Mouse (Mus musculus) hindlimb bud, embryonic 11.5 days (tissue): ENCODE data around the gene Ssbp2.

Source experiments
- DNase-seq: peaks from one replicate; pipeline ENCODE4 v3.0.0-alpha.2; 2012; ENCODE audit warnings: low read depth, low spot score; ENCODE audit errors: extremely low spot score

The Ssbp2 gene

DNA sequence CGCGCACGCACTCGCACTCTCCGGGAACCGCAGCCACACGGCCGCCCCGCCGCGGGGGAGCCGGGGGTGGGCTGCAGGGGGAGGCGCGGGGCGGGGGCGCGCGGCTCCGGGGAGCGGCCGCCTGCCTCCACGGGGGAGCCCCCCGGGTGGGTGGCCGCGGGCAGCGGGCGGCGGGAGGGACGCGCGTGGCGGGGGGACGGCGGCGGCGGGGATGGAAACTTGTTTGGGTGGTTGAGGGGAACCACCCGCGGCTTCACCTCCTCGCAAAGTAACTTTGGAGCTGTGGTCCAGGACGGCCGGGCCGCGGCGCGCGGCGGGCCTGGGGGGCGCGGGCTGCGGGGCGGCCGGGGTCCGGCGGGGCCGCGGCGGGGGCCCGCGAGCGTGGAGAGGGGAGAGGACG is 1.2 kb downstream of the Ssbp2 start:
- no peak for DNase-seq

DNA sequence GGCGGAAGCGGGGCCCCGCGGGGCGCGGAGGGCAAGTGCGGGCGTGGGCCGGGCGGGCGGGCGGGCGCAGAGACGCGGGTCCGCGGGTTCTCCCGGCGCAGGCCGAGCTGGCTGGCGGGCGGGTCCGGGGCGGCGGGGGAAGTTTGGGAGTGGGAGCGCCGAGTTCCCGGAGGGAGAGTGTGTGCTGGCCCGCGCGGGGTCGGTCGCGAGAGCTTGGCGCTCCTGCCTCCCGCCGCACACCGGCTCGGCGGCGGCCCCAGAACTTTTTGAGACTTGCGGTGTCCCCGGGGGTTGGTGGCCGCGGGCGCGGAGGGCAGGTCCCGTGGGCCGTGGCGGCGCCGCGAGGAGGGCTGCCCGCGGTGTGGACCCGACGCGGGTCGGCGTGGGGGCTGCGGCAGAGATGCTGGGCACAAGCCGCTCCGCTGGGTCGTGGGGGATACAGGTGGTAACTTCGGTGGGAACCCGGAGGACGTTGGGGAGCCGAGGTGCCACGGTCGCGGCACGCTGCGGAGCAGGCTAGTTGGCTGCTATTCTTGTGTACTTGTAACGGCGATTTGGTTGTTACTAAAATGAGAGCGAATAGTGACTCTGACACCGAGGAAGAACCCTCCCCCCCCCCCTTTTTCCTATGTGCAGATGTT is 1.7 kb downstream of the Ssbp2 start:
- no peak for DNase-seq

DNA sequence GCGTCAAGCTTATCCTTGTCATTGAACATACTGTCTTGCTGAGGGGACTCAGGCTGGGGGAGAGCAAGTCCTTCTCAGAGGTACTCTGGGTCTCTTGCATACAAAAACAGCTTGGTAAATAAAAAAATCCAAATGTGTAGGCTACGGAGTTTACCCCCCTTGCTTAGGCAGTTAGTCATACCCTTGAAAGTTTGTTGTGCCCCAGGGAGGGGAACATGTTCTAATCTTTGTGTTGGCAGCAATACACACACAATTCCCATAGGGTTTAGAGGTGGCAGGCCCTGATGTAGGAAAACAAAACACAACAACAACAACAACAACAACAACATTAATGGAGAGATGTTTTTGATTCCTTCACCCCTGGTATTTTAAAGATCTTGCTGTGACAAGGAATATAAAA is 2.3 kb downstream of the Ssbp2 start:
- DNase-seq = no peak

DNA sequence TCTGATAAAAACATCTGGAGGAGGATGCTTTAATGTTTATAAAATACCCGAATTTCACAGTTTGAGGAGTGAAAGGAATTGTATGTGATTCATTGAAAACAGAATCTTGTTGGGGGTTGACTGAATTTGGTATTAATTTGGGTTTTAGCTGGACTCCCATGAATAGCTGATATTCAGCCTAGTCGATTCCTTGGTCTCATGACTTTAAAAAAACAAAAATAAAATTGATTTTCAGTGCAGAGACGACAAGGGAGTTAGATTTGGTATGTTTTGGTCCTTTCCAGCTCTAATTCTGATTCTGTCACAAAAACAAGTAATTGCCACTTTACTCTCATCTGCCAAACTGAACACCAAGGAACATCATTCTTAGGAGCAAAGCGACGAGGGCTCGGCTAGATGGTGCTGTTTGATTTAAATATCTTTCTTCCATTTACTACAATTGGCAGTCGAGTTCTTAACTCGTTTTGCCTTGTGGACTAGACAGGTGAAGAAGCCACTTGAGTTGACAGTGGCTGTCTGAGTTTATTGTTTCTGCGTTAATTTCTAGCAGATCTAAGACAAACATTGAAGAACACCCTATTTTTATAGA is 2.9 kb downstream of the Ssbp2 start:
- DNase-seq = no peak

DNA sequence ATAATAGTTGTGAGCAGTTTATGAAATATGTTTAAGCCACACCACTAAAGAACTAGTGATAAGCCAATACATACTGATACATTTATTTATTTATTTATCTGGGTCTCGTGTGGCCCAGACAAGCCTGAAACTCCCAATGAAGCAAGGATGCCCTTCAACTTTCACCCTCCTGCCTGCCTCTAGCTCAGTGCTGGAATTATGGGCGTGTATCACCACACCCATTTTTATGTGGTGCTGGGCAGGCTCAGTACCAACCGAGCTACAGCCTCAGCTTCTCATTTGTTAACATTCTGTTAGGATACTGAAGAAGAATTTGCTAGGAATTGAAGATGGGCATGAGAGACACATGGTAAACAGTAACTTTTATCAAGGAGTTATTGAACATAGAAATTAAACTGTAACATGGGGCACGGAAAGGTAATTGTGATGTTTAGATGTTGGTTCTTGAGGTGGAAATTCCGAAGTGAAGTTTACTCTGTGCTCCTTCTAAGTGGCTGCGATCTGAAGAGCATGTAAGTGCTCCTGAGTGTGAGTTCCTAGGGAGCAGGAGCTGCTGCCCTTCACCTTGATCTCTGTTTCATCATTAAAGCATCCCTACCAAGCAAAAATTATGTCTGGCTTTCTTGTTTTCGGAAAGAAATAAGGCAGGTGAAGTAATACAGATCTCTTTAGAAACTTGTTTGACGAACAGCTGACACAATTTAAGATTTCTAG is 5.1 kb downstream of the Ssbp2 start:
- DNase-seq = no peak

DNA sequence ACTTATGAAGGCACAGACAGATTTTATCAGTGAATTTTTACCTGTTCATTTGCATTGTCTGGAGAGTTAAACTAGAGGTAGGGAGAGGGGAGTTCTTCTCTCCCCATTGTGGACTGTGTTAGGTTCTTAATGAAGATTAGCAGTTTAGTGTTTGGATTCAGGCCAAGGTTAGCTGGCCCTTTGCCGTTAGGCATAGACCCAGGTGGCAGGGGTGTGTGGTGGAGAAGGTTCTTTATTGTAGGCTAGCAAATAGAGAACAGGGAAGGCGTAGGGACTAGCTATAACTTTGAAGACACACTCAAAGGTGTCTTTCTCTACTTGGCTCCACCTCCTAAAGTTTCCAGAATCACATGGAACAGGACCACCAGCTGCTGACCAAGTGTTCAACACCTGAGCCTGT is 11.5 kb downstream of the Ssbp2 start:
- no peak for DNase-seq

- no peak for DNase-seq
Measured at GRCm38 (mm10) chr13:91471980-91472379, 11.9 kb downstream of the Ssbp2 start.

DNA sequence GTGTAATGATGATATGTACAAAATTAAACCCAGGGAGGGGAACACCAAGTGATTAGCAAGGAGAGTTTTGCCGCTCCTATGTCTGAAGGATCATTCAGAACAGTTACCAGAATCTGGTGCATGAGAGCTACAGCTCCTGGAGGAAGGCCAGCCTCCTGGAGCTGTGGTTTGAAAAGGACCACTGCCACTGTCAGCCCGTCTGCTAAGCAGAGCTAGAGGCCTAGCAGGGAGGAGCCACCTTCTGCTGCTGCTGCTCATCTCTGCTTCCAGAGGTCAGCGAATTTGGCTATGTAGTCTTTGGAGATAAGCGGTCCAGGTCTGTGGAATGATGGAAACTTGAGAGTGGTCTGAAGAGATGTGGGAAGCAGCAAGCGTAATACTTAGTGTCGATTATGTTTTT is 13.4 kb downstream of the Ssbp2 start:
- DNase-seq = no peak

DNA sequence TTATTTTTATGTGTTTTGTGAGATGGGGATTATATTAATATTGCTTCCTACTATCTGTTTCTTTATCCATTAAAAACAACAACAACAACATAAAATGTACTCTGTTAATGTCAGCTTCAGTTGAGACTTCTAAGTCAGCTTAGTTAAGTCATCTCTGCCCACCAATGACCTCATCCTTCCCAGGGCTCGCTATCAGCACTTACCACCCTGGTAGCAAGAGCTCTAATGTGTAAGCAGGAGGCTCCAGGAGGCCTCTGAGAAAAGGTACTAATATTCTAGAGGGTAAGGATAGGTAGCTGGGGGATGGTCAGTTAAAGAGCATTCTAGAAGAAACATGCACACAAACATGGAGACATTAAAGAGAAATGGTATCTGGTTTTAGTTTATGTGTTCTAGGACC is 13.9 kb downstream of the Ssbp2 start:
- DNase-seq = no peak

GRCm38 (mm10) chr13:91475888-91476287 is 15.8 kb downstream of the Ssbp2 start:
- no peak for DNase-seq

DNA sequence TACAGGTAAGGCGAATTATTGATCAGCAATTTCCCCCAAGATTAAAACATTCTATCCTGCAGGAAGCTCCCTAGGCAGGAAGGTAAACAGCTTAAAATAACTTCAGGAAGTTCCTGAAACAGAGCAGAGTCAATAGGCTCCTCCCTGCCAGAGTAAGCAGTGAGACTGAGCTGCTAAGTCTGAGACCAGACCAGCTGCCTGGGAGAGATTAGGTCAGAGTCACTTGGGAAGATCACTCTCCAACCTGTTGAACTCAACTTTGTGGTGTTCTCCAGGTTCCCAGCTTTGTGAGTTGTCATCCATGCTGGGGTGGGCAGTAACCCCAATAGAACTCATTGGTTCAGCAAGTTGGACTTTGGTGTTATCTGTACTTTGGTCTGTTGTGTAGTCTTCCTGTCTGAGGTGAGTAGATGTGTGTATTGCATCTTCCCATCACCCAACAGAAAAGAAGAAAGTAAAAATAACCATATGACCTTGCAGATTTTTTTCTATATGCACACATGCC is 16.6 kb downstream of the Ssbp2 start:
- DNase-seq = no peak

DNA sequence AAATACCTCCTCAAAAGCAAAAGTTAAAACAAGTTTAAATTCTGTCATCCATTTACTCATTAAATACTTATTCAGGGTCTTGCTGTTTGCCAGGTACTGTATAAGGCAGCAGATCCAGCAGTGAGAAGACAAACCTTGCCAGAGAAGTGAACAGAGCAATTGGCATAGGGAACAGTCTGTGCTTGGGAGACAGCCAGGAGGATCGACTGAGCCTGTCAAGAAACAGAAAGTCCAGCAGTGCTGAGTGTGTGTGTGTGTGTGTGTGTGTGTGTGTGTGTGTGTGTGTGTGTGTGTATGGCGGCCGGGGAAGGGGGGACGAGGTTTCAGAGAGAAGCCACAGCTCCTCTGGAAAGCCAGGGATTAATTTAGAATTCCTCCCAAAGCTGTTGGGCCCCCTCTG is 17.9 kb downstream of the Ssbp2 start:
- DNase-seq = no peak

GRCm38 (mm10) chr13:91484303-91484702 is 24.2 kb downstream of the Ssbp2 start:
- DNase-seq = no peak

DNA sequence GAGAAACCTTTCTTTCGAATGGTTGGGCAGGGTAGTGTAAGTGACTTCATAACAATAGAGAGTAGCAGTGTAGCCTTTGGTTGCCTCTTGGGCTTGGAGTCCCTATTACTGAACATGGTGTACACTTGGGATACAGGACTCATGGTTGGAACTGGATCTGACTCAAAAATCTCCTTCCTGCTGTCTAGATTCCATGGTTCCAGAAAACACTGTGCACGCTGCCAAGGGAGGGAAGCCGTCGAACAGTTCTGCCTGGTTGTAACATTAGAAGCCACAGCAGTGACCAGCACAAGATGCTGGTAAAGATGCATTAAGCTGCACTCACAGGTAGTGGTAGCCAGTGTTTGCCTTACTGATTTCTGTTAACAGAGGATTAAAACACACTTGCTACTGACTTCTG is 32.0 kb downstream of the Ssbp2 start:
- no peak for DNase-seq

DNA sequence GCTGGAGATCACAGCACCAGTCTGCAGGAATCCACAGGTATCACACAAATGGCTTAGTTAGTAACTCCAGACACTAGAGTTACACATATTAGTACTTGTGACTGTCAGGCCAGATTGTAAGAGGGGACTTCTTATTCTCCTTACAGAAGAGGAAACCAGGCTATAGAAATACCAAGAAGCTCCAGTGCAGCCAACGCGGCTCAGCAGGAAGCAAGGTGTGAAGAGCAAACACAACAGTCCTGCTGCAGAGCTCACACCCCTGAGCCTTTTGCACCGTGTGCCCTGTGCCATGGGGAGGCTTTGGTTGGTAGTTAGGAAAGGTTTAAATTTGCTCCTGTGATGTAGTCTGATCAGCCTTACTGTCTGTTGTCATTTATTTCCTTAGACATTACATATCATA is 37.0 kb downstream of the Ssbp2 start:
- DNase-seq = no peak

- no peak for DNase-seq
Measured at GRCm38 (mm10) chr13:91501735-91502134, 41.7 kb downstream of the Ssbp2 start.

- no peak for DNase-seq
Measured at GRCm38 (mm10) chr13:91502642-91503373, 42.7 kb downstream of the Ssbp2 start.

GRCm38 (mm10) chr13:91508991-91509390 is 48.9 kb downstream of the Ssbp2 start:
- DNase-seq = no peak

DNA sequence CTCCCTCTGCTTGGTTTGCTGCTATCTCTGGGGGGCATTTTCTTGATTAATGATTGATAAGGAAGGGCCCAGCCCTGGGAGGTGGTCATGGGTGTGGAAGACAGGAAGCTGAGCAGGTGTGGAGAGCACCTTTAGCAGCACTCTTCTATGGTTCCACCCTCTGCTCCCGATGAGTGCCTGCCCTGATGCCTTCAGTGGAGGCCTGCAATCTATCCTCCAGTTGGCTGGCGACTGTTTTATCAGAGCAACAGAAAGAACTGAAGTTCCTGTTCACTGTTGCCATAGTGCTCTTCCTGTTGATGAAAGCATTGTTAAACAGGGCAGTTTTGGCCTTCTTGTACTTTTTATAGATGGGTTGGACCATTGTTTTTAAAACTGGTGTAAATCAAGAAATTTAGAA is 49.4 kb downstream of the Ssbp2 start:
- no peak for DNase-seq

- DNase-seq = no peak
Measured at GRCm38 (mm10) chr13:91514979-91515378, 54.9 kb downstream of the Ssbp2 start.

- no peak for DNase-seq
Measured at GRCm38 (mm10) chr13:91520073-91520750, 60.1 kb downstream of the Ssbp2 start.
